Mouse (Mus musculus): ENCODE results near the gene Gm45808. TPM values are rescaled to one million over a fixed set of nuclear protein-coding genes. Genes with fewer than 3 reads are reported as not detected.
A peak's percentile ranks its signal among the peaks of the same experiment; 100 is the strongest.

Gene Gm45808
- polyA plus RNA-seq, 1 experiment from 2014 or later: not detected

- H3K4me3 ChIP-seq (replicated peaks): peak overlapping the region; percentile 74
- peaks cover 39% of the 10 kb centered on the region for H3K4me1 ChIP-seq
- ATAC-seq (ENCODE audit: insufficient read depth, low FRiP score, low read depth): no peak
- H3K27me3 ChIP-seq (replicated peaks): no peaks in the 10 kb centered on the region
- H3K36me3 ChIP-seq: peaks cover 24% of the 10 kb centered on the region
- H3K9ac ChIP-seq: no peak overlapping the region
- peak overlapping the region; percentile 78 for H3K4me2 ChIP-seq
- peak overlapping the region; percentile 94 for H3K27ac ChIP-seq
- no peaks in the 10 kb centered on the region for H3K9me3 ChIP-seq
- WGBS: 48% methylated on average over 10 of the region's 10 CpGs
Observed at GRCm38 (mm10) chr7:45457204-45458060, 29.2 kb downstream of the Gm45808 start.

DNA sequence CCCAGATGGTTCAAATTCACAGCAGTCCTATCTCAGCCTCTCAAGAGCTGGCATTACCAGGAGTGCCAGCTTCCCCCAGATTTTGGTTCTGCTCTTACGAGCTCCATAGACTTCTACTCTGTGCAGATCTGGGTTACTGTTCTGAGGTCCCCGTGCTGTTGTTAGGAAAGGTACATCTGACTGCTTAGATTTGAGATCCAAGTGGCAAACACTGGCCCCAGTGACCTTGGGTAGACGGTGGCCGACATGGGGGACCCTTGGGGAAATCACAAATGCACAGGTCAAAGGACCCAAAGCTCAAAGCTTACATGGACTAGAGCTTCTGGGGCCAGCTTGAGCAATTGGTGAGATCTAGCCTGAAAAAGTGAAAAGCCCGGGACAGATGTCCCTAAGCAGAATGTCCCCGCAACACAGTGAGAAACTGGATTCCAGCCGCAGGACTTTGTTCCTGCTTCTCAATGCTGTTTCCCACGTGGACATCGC, 29.8 kb downstream of the Gm45808 start:
- Histone ChIP-seq H3K4me1 (peaks cover 36% of the 10 kb centered on the region), H3K9ac (no peak overlapping the region), H3K36me3 (peaks cover 30% of the 10 kb centered on the region)

GRCm38 (mm10) chr7:45455932-45456696, 30.5 kb downstream of the Gm45808 start:
- Histone ChIP-seq H3K9me3 (no peaks in the 10 kb centered on the region), H3K4me3 (replicated peaks) (no peak overlapping the region), H3K9ac (no peak overlapping the region), H3K36me3 (peaks cover 35% of the 10 kb centered on the region), H3K27me3 (replicated peaks) (no peaks in the 10 kb centered on the region), H3K4me2 (no peak overlapping the region), H3K27ac (no peak overlapping the region), H3K4me1 (peaks cover 31% of the 10 kb centered on the region)
- no peak for ATAC-seq (ENCODE audit: insufficient read depth, low FRiP score, low read depth)
- 73% methylated on average over 13 of the region's 13 CpGs for WGBS

More for the DNA sequence above, 29.8 kb downstream of the Gm45808 start:
- Histone ChIP-seq H3K4me3 (replicated peaks) (no peak overlapping the region), H3K27ac (peak overlapping the region; percentile 94), H3K4me2 (peak overlapping the region; percentile 78), H3K9me3 (no peaks in the 10 kb centered on the region), H3K27me3 (replicated peaks) (no peaks in the 10 kb centered on the region)
- ATAC-seq (ENCODE audit: insufficient read depth, low FRiP score, low read depth): no peak
- WGBS: 44% methylated on average over 9 of the region's 9 CpGs

- H3K4me1 ChIP-seq: peaks cover 21% of the 10 kb centered on the region
- H3K27me3 ChIP-seq (replicated peaks): no peaks in the 10 kb centered on the region
- no peak overlapping the region for H3K4me3 ChIP-seq (replicated peaks)
- 93% methylated on average over 15 of the region's 15 CpGs for WGBS
- no peak overlapping the region for H3K4me2 ChIP-seq
- H3K9ac ChIP-seq: no peak overlapping the region
- peaks cover 36% of the 10 kb centered on the region for H3K36me3 ChIP-seq
- no peaks in the 10 kb centered on the region for H3K9me3 ChIP-seq
- ATAC-seq (ENCODE audit: insufficient read depth, low FRiP score, low read depth): no peak
- H3K27ac ChIP-seq: no peak overlapping the region
Observed at GRCm38 (mm10) chr7:45454971-45455370, 31.6 kb downstream of the Gm45808 start.

GRCm38 (mm10) chr7:45451344-45451982, 35.1 kb downstream of the Gm45808 start:
- Histone ChIP-seq H3K4me2 (no peak overlapping the region), H3K4me3 (replicated peaks) (no peak overlapping the region), H3K9ac (no peak overlapping the region), H3K27ac (no peak overlapping the region), H3K27me3 (replicated peaks) (no peaks in the 10 kb centered on the region), H3K4me1 (0 out of 2 replicates have a peak, but pooled peaks cover 3% of the 10 kb centered on the region), H3K9me3 (no peaks in the 10 kb centered on the region), H3K36me3 (peaks cover 41% of the 10 kb centered on the region)
- peak; percentile 65; the same call in 1 of the 2 replicates for ATAC-seq (ENCODE audit: insufficient read depth, low FRiP score, low read depth)
- 55% methylated on average over 23 of the region's 23 CpGs for WGBS

- no peaks in the 10 kb centered on the region for H3K27me3 ChIP-seq (replicated peaks)
- no peak overlapping the region for H3K27ac ChIP-seq
- H3K4me2 ChIP-seq: no peak overlapping the region
- WGBS: 97% methylated on average over 1 of the region's 1 CpGs
- ATAC-seq (ENCODE audit: insufficient read depth, low FRiP score, low read depth): no peak
- 0 out of 2 replicates have a peak, but pooled peaks cover 2% of the 10 kb centered on the region for H3K4me1 ChIP-seq
- no peak overlapping the region for H3K9ac ChIP-seq
- H3K9me3 ChIP-seq: no peaks in the 10 kb centered on the region
- H3K4me3 ChIP-seq (replicated peaks): no peak overlapping the region
- H3K36me3 ChIP-seq: peaks cover 35% of the 10 kb centered on the region
Observed at GRCm38 (mm10) chr7:45449974-45450373, 36.6 kb downstream of the Gm45808 start.

DNA sequence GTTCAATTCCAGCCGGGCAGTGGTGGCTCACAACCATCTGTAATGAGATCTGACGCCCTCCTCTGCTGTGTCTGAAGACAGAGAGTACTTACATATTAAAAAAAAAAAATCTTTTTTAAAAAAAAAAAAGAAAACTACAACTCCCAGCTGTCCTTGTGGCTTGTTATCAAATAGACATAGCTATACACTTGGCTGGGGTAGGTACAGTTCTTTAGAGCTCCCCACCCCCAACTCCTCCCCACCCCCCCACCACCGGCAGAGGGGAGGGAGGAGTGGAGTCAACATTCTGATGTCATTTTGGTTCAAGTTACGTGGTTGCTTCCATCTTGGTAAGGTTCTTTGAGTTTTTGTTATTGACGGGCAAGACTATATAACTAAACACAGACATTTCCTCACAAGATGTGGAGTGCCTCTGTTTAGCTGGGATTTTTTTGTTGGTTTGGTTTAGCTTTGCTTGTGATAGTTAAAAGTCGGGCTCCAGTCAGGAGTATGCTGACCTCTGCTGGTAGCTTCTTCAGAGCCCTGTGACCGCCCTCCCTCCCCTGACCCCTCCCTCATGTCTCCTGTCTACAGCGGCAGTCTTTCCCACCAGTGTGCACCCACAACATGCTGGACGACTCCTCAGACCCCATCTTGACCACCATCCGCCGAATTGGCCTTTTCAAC, 39.2 kb downstream of the Gm45808 start:
- H3K4me2 ChIP-seq: no peak overlapping the region
- no peaks in the 10 kb centered on the region for H3K27me3 ChIP-seq (replicated peaks)
- H3K4me3 ChIP-seq (replicated peaks): no peak overlapping the region
- no peak overlapping the region for H3K27ac ChIP-seq
- no peak overlapping the region for H3K9ac ChIP-seq
- peaks cover 38% of the 10 kb centered on the region for H3K36me3 ChIP-seq
- 31% methylated on average over 11 of the region's 11 CpGs for WGBS
- H3K4me1 ChIP-seq: 0 out of 2 replicates have a peak, but pooled peaks cover 2% of the 10 kb centered on the region
- H3K9me3 ChIP-seq: no peaks in the 10 kb centered on the region
- no peak for ATAC-seq (ENCODE audit: insufficient read depth, low FRiP score, low read depth)

DNA sequence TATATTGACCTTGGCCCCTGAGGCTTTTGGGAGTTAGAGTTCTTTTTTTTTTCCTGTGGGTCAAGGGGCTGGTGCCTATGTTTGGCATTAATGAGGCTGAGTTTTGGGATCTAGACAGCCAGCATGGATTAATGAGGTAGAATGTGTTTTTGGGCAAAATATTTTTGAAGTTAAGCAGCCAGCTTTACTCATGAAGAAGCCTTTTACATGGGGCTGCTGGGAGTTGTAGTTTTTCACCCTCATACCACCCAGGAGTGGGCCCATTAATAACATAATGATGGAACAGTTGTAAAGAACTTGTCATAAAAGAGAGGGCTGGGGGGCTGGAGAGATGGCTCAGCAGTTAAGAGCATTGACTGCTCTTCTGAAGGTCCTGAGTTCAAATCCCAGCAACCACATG, 40.0 kb downstream of the Gm45808 start:
- Histone ChIP-seq H3K4me2 (no peak overlapping the region), H3K9me3 (no peaks in the 10 kb centered on the region), H3K27ac (no peak overlapping the region), H3K36me3 (peaks cover 30% of the 10 kb centered on the region; the same call in 1 of the 2 replicates), H3K4me3 (replicated peaks) (no peak overlapping the region), H3K27me3 (replicated peaks) (no peaks in the 10 kb centered on the region), H3K4me1 (0 out of 2 replicates have a peak, but pooled peaks cover 2% of the 10 kb centered on the region), H3K9ac (no peak overlapping the region)
- no peak for ATAC-seq (ENCODE audit: insufficient read depth, low FRiP score, low read depth)

- 75% methylated on average over 22 of the region's 22 CpGs for WGBS
- peaks cover 28% of the 10 kb centered on the region for H3K36me3 ChIP-seq
Observed at GRCm38 (mm10) chr7:45443526-45444420, 42.8 kb downstream of the Gm45808 start.

GRCm38 (mm10) chr7:45437521-45438276, 48.9 kb downstream of the Gm45808 start, which contains the start of gene Ruvbl2:
TSS of gene Ruvbl2 (minus strand) at chr7:45438096.
- no peak within 1 kb of the TSS for H3K9ac ChIP-seq
- ATAC-seq (ENCODE audit: insufficient read depth, low FRiP score, low read depth): no peak
- 28% methylated on average over 19 of the region's 19 CpGs for WGBS
- H3K9me3 ChIP-seq: no peaks in the 10 kb centered on the region
- H3K4me3 ChIP-seq (replicated peaks): no peak within 1 kb of the TSS
- peaks cover 10% of the 10 kb centered on the region; the same call in 1 of the 2 replicates for H3K36me3 ChIP-seq
- H3K27ac ChIP-seq: no peak within 1 kb of the TSS
- H3K27me3 ChIP-seq (replicated peaks): no peaks in the 10 kb centered on the region
- peak within 1 kb of the TSS; percentile 21 for H3K4me2 ChIP-seq
- peaks cover 37% of the 10 kb centered on the region for H3K4me1 ChIP-seq

More at GRCm38 (mm10) chr7:45443526-45444420, 42.8 kb downstream of the Gm45808 start:
- H3K27ac ChIP-seq: no peak overlapping the region
- no peaks in the 10 kb centered on the region for H3K9me3 ChIP-seq
- H3K9ac ChIP-seq: no peak overlapping the region
- 0 out of 2 replicates have a peak, but pooled peaks cover 2% of the 10 kb centered on the region for H3K4me1 ChIP-seq
- no peaks in the 10 kb centered on the region for H3K27me3 ChIP-seq (replicated peaks)
- no peak for ATAC-seq (ENCODE audit: insufficient read depth, low FRiP score, low read depth)
- H3K4me3 ChIP-seq (replicated peaks): no peak overlapping the region
- H3K4me2 ChIP-seq: no peak overlapping the region
